Mouse (Mus musculus) heart, postnatal 36 days (tissue): ENCODE results near the gene Pde11a. TPM values are rescaled to one million over a fixed set of nuclear protein-coding genes. Genes with fewer than 3 reads are reported as not detected.

Experiments
- DNase-seq, 2 experiments: peaks; one replicate each; pipeline ENCODE4 v3.0.0; 2021 to 2022
- intact Hi-C: fragments of 180-260 bp; cut with DNase I; formaldehyde crosslinking; loops from one replicate; pipeline ENCODE4 v1.15.1; 2025
- total RNA-seq, 2 experiments: library from RNA; stranded (reverse); gene quantifications; 2 replicates each; pipeline ENCODE4 v1.2.3; 2021

Pde11a gene
- total RNA-seq, 2 experiments from 2014 or later = 0.42 to 0.76 TPM

- intact Hi-C loops = no loop called here
- no peak for DNase-seq
These were observed 14.1 kb downstream of the Pde11a start for GRCm38 (mm10) chr2:76324463-76324862.

GRCm38 (mm10) chr2:76323185-76323875 is 15.2 kb downstream of the Pde11a start:
- intact Hi-C loops = no loop called here
- no peak for DNase-seq

GRCm38 (mm10) chr2:76320336-76320735 is 18.2 kb downstream of the Pde11a start:
- no peak for DNase-seq
- intact Hi-C loops = no loop called here

- intact Hi-C loops = no loop called here
These were observed 19.3 kb downstream of the Pde11a start for GRCm38 (mm10) chr2:76319231-76319630.

GRCm38 (mm10) chr2:76287671-76288070 is 50.9 kb downstream of the Pde11a start:
- DNase-seq = no peak
- intact Hi-C loops = loop anchor here (10.0 kb wide), 1 partner anchor 103 kb away; no protein-coding TSS in a partner anchor

More at GRCm38 (mm10) chr2:76319231-76319630, 19.3 kb downstream of the Pde11a start:
- no peak for DNase-seq

- intact Hi-C loops = loop anchor here (10.0 kb wide), 1 partner anchor 102 kb away; no protein-coding TSS in a partner anchor
- DNase-seq = peak in 1 of 2 experiments; percentile 25
These were observed 52.3 kb downstream of the Pde11a start for GRCm38 (mm10) chr2:76286288-76286740.

GRCm38 (mm10) chr2:76285150-76285549 is 53.4 kb downstream of the Pde11a start:
- intact Hi-C loops = loop anchor here (10.0 kb wide), 1 partner anchor 100 kb away; no protein-coding TSS in a partner anchor
- DNase-seq = no peak

- DNase-seq = peak; percentile 44 to 47
These were observed 55.0 kb downstream of the Pde11a start for GRCm38 (mm10) chr2:76283378-76284132.

GRCm38 (mm10) chr2:76269494-76269893 is 69.1 kb downstream of the Pde11a start:
- DNase-seq = no peak
- intact Hi-C loops = no loop called here

More at GRCm38 (mm10) chr2:76283378-76284132, 55.0 kb downstream of the Pde11a start:
- intact Hi-C loops = loop anchor here (10.0 kb wide), 1 partner anchor 99 kb away; no protein-coding TSS in a partner anchor

GRCm38 (mm10) chr2:76267335-76267734 is 71.2 kb downstream of the Pde11a start:
- intact Hi-C loops = no loop called here
- no peak for DNase-seq

GRCm38 (mm10) chr2:76266622-76267021 is 72.0 kb downstream of the Pde11a start:
- intact Hi-C loops = no loop called here
- no peak for DNase-seq

GRCm38 (mm10) chr2:76264258-76264657 is 74.3 kb downstream of the Pde11a start:
- DNase-seq = no peak
- intact Hi-C loops = no loop called here

GRCm38 (mm10) chr2:76262661-76263060 is 75.9 kb downstream of the Pde11a start:
- no peak for DNase-seq
- intact Hi-C loops = no loop called here

- intact Hi-C loops = loop anchor here (1.0 to 5.0 kb wide), 2 partner anchors 107 to 362 kb away; no protein-coding TSS in a partner anchor
- DNase-seq = peak; percentile 24 to 41
These were observed 83.7 kb downstream of the Pde11a start for GRCm38 (mm10) chr2:76254833-76255232.

- intact Hi-C loops = no loop called here
- no peak for DNase-seq
These were observed 87.2 kb downstream of the Pde11a start for GRCm38 (mm10) chr2:76251379-76251778.

GRCm38 (mm10) chr2:76248242-76248641 is 90.3 kb downstream of the Pde11a start:
- intact Hi-C loops = no loop called here
- no peak for DNase-seq

- no peak for DNase-seq
- intact Hi-C loops = no loop called here
These were observed 99.4 kb downstream of the Pde11a start for GRCm38 (mm10) chr2:76239175-76239574.

GRCm38 (mm10) chr2:76238496-76238895 is 100.1 kb downstream of the Pde11a start:
- intact Hi-C loops = no loop called here
- no peak for DNase-seq

- intact Hi-C loops = no loop called here
- DNase-seq = no peak
These were observed 100.7 kb downstream of the Pde11a start for GRCm38 (mm10) chr2:76237638-76238420.

GRCm38 (mm10) chr2:76220364-76221108 is 118.0 kb downstream of the Pde11a start:
- intact Hi-C loops = no loop called here
- DNase-seq = no peak
